Mouse (Mus musculus): ENCODE data around the gene Srms.

Srms gene

DNA sequence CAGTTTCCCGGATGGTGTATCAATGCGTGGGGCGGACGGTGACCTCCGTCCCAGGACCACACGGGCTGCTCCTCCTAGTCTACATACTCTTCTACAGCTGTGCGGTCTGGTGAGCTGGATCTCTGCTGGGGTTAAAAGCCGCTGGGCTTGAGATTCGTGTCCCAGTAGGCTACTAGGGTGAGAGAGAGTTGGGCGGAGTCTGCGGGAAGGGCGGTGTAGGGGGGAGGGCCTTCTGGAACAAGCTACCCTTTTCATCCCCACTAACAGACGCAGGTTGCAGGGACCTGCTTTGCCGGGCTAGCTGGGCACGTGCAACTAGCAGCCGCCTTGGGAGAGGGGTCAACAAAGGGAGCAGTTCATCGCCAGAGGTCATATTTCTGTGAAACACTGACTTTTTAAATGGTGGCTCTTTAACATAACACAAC, at the start of gene Srms:
Gene Srms (minus strand): TSS at position 165 of the 425 bp plus-strand sequence.
- DNase-seq, result peak; percentile 59

DNA sequence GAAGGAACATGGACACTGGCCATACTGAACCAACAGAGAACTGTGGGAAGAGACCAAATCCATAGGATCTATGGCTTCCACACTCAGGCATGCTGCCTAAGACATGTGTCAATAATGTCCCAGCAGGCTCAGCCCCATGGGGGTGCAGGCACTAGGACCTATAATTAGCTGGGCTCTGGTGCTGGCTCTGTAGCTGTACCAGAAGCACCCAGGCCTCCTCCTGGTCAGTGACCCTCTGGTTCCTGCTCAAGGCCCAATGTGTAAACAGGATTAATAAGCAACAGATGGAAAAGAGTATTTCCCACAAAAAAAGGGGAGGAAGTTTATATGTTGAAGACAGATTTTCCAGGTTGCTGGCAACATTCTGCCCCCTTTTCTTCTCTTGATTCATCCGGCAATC, 40.3 kb upstream of the Srms start:
- no peak for DNase-seq

DNA sequence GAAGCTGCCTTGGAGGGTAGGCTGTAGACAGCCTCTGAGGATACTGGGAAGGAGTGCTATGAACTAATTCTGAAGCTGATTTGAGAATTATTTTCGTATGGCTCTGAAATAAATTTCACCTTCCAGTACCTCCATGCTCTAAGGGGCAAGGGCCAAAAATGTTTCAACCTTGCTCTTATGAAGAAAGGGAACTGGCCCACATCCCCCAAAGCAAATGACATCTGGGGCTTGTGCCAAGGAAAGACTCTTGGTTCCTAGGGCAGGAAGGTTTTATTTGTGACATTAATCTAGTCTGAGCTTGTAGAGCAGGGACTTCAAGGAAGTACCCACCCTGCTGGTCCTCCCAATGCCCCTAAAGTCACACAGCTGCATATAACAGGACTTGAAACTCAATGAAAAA, 38.9 kb upstream of the Srms start:
- DNase-seq, result no peak

DNA sequence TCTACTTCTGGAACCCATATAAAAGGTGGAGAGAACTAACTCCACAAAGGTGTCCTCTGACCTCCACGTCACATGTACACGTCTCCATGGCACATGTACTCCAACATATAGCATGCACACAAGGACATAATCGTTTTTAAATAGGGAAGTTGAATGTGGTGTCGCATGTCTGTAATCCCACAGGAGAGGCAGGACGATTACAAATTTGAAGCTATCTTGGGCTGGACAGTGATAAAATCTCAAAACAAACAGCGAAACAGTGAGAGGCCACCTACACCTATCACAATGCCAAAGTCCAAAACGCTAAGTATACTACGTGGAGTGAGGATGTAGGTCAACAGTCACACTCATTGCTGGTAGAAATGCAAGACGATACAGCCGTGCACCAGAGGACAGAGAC, 36.2 kb upstream of the Srms start:
- no peak for DNase-seq

DNA sequence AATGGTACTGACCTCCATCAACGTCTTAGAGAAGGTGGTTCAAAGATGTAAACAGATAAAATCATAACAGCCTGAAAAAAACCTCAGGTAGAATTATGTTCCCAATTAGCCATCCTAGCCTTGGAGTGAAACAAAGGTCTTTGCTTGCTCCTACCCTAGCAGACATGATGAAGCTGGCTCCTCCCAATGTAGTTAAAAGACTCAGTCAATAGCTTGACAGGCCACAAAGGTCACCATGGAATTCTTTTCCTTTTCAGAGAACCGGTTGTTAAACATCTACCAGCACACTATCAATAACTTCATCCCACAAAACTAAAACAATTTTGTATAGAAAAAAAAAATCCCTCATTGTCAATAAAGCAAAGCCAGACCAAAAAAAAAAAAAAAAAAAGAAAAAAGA, 32.0 kb upstream of the Srms start:
- no peak for DNase-seq

DNA sequence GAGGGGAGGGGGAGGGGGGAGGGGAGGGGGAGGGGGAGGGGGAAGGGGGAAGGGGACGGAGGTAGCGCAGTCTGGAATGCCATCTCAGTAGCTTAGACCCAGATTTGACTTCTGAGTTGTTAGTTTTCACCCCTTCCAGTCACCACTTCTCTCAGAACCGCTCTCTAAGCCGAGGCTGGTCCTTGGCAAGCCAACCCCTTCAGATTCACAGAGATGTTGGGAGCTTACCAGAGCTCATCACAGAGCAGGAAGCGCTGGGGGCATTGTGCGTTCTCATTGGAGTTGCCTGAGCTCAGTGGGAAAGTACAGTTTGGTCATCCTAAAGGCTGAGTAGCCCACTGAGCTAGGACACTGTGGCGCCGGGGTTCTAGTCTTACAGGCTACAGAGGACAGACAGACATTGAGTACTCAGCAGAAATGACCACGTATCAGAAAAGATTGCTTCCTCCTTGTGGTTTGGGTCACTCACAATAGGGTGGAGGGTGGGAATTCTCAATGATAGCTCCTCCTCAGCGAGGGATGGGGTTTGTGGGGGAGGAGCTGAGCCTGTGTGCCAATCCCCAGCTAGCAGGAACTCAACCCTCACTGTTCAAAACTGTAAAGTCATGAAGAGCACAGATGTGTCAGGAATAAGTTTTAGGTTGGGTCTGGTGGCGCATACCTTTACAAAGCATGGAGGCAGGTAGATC, 30.9 kb upstream of the Srms start:
- peak; percentile 44 for DNase-seq

DNA sequence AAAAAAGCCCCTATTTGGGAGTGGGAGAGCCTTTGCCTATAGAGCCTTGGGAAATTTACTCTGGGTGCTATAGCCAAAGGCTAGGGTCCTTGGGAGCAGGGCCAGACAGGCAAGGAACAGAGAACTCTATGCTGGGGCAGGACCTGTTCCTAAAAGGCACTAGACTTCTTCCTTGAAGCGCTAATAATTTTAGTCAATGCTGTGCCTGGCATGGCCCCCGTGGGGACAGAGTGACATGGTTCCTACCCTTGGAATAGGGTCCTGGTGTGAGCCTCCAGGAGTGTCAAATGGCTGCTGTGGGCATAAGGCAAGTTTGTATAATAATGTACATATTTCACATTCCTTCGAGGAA, 29.3 kb upstream of the Srms start:
- DNase-seq, result no peak

DNA sequence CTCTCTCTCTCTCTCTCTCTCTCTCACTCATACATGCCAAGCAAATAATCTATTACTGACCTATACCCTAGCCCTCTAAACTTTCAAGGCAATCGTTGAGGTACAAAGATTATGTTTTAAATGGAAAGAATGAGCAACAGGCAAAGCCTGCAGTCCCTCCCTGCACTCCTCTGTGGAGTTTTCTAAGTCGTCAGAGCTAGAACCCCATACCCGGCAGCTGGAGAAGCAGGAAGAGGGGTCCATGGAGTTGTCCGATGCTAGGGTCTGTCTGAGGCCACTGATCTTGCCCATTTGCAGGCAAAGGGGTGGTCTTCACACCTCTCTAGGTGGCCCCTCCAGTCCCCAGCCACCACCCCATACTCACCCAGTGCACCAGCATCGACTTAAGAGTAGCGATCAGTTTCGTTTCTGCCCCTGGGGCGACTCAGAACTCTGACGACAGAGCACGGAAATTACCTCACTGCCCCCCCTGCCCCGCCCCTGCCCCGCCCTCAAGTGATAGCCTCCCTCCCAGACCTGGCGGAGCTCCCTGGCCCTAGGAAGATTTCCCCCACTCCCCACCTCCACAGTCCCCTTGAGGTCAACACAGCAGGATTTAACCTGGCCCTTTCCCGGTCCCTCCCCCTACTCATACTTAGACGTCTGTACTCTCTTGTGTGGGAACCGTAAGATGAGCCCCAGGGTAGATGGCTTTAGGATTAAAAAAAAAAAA, 28.8 kb upstream of the Srms start, which contains the start of gene Helz2:
Gene Helz2 (minus strand): TSS at position 426 of the 712 bp plus-strand sequence.
- DNase-seq, result peak; percentile 55

DNA sequence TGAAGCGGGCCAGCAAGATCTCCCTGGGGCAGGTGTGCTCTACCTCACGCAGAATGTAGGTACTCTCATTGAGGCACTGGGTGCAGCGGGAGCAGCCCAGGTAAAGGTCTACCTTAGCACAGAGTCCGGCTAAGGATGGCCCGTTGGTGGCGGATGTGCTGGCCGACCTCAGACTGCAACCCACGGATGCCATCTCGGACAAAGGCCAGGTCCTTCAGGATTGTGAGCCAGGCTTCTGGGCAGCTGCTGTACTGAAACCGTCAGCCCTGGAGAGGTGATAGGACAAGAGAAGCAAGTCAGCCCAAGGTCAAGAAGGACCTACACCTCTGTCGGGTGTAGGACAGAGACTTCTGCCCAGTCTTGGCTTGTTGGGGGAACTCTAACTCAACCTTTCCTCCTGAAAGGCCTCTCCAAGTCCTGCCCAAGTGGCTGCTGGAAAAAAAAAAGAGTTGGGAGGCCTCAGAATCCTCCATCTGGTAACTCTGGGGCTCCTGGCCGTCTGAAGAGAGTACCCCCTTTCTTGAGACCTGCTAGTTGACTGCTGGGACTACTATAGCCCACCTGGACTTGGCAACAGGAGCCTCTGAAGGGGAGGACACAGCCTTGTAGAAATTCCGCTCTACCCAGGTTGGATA, 27.9 kb upstream of the Srms start:
- no peak for DNase-seq

DNA sequence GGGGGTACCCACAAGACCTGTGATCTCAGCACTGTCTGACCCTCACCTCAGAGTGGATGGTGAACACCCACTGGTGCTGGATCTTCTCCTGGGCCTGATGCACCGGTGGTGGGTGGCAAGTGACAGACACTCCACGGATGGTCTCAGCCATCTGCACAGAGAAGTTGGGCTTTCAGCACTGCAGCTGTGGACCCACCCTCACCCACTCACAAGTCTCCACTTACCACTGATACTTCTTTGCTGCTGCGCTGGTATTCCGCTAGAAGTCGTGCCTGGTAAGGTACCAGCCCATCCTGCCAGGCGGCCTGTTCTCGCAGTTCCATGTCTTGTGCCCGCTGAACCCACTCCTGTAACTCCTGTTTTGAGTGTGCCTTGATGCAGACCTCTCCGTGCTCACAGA, 26.3 kb upstream of the Srms start:
- DNase-seq, result no peak

DNA sequence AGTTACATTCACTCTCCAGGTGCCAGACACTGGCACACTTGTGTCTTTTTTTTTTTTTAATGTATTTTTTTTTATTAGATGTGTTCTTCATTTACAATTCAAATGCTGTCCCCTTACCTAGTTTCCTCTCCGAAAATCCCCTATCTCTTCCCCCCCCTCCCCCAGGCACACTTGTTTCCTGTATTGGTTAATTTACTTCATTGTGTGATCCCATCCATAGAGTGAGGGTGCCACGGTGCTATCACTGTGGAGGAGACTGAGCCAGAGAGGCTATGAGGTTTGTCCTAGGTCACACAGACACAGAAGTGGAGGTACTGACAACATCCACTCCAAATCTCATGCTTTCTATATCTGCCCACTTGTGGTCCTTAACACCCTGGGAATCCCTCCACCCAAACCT, 25.9 kb upstream of the Srms start:
- DNase-seq, result no peak

DNA sequence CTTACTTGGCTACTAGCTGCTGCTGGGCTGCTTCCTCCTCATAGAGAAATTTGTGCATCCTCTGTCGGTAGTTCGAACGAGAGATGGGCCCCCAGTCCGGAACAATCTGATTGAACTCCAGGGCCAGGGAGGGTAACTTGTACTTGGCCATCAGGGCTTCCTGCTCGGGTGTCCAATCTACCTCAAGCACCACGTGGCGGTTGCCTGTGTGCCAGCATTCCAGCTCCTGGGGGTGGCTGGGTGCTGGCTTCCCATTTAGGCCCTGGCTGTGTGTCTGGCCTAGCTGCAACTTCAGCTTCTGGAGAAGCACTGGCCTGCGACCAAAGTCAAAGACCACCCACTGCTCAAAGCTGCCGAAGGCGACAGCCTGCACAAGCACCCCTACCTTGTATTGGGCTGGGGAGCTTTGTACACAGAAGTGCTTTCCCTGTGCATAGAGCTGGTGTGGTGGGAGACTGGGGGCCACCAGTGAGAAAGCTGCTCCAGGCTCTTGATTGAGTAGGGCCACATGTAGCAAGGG, 25.2 kb upstream of the Srms start:
- DNase-seq, result no peak

DNA sequence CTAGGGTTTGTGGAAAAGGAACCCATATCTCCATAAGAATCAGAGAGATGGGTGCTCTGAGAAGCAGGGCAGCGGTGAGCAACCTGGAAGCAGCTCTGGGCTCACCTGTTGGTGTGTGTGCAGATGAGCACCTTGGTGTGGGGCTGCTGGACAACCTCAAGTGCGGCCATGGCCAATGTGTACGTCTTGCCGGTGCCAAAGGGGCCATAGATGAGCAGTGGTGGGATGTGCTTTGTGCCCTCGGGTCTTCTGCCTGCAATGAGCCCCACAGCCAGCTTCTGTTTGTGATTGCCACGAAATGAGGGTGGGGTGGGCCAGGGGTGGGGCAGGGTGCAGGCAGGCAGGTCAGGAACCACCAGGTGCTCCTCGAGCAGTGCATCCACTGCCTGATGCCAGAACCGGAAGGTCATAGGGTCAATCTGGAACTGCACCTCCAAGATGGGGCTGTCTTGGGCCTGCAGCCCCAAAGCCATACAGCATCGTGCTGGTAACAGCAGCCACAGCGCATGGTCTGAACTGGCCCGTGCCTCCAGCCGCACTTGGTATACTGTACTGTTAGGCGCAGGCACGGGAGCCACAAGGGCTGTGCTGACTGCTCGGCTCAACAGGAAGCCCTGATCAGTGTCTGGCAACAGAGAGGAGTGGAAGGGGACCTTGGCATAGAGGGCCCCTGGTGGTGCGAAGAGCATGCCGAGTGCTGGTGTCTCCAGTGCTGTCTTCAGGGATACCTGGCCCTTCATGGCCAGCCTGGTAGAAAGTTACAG, 24.4 kb upstream of the Srms start:
- no peak for DNase-seq

DNA sequence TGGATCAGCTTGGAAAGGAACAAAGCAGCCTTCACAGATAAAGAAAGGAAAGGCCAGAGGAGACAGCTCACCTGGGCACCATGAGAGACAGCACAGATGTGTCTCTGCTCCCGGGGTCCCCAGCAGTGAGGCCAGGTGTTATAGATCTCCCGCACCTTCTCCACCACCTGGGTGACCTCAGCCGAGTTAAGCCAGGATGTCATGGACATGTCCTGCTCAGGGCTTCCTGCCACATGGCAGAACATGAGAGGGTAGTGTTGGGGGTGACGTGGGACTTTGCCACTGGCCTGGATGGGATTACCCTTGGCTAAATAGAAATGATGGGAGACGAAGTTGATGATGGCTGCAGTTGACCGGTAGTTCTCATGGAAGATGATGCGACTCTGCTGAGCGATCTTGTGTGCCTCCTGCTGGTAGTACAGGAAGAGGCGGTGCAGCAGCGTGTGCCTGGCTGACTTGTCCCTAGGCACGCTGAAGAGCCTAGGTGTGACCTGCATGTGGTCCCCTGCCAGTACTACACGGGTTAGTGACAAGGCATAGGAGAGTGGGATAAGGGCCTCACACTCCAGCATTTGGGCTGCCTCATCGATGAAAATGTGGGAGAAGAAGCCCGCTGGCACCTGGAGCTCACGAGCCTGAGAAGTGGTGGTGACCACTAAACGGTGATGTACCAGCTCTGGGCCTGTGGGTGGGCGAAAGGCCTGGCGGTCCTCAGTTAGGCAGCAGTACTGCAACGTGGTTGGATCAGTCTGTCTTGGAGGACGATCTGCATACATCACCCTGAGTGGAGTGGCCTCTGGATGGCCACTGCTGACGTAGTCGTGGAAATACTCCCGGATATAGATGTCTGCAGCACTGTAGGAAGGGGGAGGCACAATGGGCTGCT, 22.9 kb upstream of the Srms start:
- DNase-seq, result no peak

DNA sequence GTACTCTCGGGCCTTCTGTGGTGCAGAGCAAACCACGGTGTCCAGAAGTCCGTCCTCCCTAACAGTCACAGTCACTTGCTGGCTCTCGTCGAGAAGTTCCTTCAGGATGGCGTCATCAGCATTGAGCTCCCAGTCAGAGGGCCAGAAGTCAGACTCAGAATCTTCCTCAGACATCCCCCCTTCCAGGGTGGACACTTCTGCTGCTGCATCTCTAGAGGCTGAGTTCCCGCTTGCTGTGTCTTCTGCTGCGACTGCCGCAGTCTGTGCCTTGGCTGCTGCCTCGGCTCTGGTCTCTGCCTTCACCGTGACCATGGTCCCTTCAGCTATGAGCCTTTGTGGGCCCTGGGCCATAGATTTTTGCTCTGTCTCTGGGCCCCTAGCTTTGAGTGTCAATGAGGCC, 21.7 kb upstream of the Srms start:
- no peak for DNase-seq

DNA sequence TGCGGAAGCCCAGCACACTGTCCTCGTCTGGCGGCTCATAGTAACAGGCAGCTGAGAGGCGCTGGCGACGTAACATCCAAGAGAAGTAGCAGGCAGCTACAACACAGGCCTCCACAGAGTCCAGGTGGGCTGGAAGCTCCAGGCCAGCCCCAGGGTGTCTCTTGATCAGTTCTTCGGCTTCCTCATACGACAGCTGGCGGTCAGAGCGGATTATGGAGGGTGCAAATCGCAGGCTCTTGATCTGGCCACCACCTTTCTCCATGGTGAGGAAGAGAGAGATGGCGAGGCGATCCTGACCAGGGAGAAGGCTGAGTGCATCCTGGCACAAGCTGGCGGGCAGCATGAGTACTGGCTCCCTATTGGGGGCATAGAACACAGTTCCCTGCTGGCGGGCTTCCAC, 20.5 kb upstream of the Srms start:
- no peak for DNase-seq

DNA sequence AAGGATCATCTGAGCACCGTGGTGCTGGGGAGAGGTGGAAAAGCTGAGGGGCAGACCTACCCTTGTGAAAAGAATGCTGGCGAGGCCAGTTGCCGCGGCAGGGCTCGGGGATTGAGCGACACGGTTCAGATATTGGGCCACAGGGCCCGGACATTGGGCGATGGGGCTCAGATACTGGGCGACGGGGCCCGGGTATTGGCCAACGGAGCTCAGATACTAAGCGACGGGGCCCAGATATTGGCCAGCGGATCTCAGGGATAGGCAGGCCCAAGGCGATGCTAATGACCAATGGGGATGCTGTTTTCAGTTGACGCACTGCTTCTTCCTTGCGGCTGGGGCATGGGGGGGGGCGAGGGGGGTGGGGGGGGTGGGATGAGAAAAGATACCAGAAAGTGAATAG, 18.2 kb upstream of the Srms start:
- no peak for DNase-seq

DNA sequence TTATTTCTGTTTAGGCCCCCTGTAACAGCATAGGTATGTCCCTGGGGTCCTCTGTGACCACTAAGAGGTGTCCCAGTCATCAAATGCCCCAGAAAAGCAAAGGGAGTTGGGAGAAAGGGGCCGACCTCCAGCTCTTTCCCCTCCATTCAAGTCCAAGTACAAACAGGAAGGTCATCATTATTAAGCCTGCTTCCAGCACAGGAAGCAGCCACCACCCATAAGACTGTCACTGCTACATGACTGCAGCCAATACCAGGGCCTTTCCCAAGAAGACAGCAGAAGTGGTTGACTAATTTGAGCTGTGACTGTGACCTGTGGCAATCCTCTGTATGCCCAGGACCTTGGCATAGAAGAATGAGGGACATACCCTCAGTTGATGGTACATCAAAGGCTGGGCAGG, 15.3 kb upstream of the Srms start:
- no peak for DNase-seq

DNA sequence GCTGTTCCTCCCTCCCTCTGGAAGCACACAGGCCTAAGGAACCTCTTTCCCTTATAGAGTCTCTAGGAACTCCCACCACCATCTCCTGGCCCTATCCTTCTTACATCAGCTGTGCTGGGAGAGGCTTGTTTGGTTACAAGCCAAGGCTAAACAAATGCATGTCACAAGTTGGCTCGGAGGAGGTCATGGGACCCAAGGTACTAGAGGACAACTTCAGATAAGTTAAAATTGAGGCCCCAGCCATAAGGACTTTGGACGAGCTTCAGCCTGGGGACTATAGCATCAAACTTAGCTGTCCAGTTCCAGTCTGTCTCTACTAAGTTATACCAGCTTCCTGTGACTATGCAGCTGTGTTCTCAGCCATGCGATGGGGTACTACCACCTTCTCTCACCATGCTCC, 14.1 kb upstream of the Srms start:
- no peak for DNase-seq

DNA sequence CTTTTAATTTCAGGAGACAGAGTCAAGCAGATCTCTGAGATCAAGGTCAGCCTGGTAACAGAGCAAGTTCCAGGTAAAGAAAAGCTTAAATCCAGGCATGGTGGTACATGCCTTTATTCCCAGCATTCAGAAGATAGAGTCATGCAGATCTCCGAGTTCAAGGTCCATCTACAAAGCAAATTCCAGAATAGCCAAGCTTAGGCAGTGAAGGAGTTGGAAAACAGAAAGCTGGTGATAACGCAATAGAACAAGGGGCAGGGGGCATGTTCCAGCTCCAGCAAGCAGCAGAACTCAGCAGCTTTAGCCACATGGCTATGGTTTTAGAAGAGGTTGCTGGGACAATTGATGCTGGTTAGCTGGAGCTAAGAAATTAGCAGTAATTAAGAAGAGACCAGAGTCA, 12.0 kb upstream of the Srms start:
- DNase-seq, result no peak

DNA sequence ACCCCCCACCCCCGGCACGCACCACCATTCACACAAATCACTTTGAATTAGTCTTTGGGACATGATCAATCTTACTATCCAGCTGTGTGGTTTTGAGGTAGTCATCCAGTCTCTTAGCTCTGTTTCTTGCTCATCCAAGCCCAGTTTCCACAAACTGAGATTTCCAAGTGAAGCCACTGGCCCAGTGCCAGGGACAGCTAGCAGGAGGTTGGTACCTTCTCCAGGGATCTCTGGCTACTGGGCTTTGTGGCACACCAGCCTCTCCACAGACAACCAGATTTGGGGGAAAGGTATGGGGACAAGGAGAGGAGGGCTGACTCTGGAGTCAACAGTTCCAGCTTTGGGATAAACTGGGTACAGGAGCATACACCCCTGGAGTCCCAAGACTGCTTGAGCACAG, 7.4 kb upstream of the Srms start:
- no peak for DNase-seq

DNA sequence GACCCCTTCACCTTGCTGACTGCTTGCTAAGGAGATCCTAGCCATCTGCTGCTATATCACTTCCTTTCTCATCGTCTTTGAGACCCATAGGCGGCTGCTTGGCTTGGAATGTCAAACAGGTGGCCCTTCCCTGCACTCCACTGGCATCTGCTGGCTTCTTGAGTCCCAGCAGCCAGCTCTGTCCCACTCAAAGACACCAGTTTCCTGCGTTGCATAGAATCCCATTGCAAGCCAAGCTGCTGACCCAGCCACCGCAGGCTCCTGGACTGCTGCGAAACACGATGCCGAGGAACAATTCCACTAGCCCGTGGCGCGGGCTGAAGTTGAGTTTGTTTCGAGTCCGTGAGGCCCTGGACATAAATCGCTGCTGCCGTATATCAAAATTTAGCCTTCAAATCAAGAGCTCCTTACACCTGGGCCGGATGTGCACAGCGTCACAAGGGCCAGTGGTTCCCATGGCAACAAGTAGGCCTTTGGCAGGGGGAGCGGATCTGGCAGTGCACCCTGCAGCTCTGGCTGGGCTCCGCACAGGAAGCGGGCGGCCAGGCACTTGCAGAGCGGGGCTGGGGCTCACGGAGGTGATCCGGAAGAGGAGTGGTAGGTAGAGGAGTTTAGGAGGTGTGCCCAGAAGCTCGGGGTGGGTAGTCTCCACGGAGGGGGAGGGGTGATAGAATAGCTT, 6.7 kb upstream of the Srms start, which contains the start of gene Fndc11:
Gene Fndc11 (plus strand): TSS at position 476 of the 679 bp plus-strand sequence.
- DNase-seq, result peak; percentile 85

All from kidney, adult 9 months (tissue).